Mouse (Mus musculus) CH12.LX (cell line): Measurements from ENCODE around the gene Thrb. TPM values are rescaled to one million over a fixed set of nuclear protein-coding genes. Genes with fewer than 3 reads are reported as not detected.
A peak's percentile ranks its signal among the peaks of the same experiment; 100 is the strongest.

Experiments used
- DNase-seq: peaks from one replicate; pipeline ENCODE4 v3.0.0-alpha.2; 2013; ENCODE audit errors: extremely low read depth
- H3K27ac ChIP-seq: 2 replicates; pipeline ENCODE4 v1.5.1; 2012; ENCODE audit warnings: low read depth, mild to moderate bottlenecking, control low read depth, moderate library complexity; ENCODE audit not compliant: insufficient read depth
- H3K27me3 ChIP-seq: replicated peaks from 2 replicates; pipeline ENCODE3; 2012; ENCODE audit warnings: inconsistent platforms
- H3K36me3 ChIP-seq, 2 experiments: replicated peaks in 1 of 2; 2 replicates each; pipeline versions ENCODE3 to v1.6.1; 2012; ENCODE audit warnings: inconsistent platforms in 1 of 2, low read length in 1 of 2, mild to moderate bottlenecking in 1 of 2, mixed read lengths in 1 of 2, moderate library complexity in 1 of 2; ENCODE audit not compliant: control insufficient read depth in 1 of 2, insufficient read depth in 1 of 2
- H3K4me1 ChIP-seq, 2 experiments: 2 replicates each; pipeline ENCODE4 v1.6.1; 2012; ENCODE audit warnings: inconsistent platforms in 1 of 2, moderate library complexity in 1 of 2; ENCODE audit not compliant: insufficient read depth in 2 of 2, control insufficient read depth in 1 of 2
- H3K4me2 ChIP-seq: 2 replicates; pipeline ENCODE4 v1.6.1; 2012; ENCODE audit warnings: low read depth, mild to moderate bottlenecking, control low read depth; ENCODE audit not compliant: poor library complexity, insufficient read depth, severe bottlenecking
- H3K4me3 ChIP-seq, 3 experiments: fragments of 150-350 bp in 1 of 3; sonication (generic) in 1 of 3; replicated peaks in 1 of 3; 2 replicates each; pipeline versions ENCODE3 to v1.5.1; 2011 to 2012; ENCODE audit warnings: low read depth in 2 of 3, low read length in 2 of 3, mild to moderate bottlenecking in 2 of 3, moderate library complexity in 2 of 3, control low read depth in 1 of 3, improper control_type of control experiment in 1 of 3, inconsistent platforms in 1 of 3, mixed read lengths in 1 of 3; ENCODE audit not compliant: poor library complexity in 1 of 3
- H3K79me2 ChIP-seq: replicated peaks from 2 replicates; pipeline ENCODE4 v1.6.1; 2012; ENCODE audit warnings: mild to moderate bottlenecking, moderate library complexity; ENCODE audit not compliant: control insufficient read depth, poor library complexity, insufficient read depth, severe bottlenecking; ENCODE audit errors: extremely low read depth
- H3K9ac ChIP-seq: 2 replicates; pipeline ENCODE4 v1.6.1; 2012; ENCODE audit warnings: low read depth, mild to moderate bottlenecking, control low read depth, moderate library complexity; ENCODE audit not compliant: insufficient read depth
- H3K9me3 ChIP-seq: replicated peaks from 2 replicates; pipeline ENCODE3; 2012; ENCODE audit warnings: low read length, inconsistent platforms, mixed read lengths
- BHLHE40 ChIP-seq: IDR thresholded peaks from 2 replicates; pipeline ENCODE4 v1.6.1; 2011; ENCODE audit warnings: mild to moderate bottlenecking, low read depth, low read length, improper control_type of control experiment
- CHD1 ChIP-seq: IDR thresholded peaks from 2 replicates; pipeline ENCODE4 v1.6.1; 2012; ENCODE audit warnings: low read depth, low read length, improper control_type of control experiment, inconsistent platforms
- EP300 ChIP-seq: IDR thresholded peaks from 2 replicates; pipeline ENCODE4 v1.6.1; 2011; ENCODE audit warnings: low read length, improper control_type of control experiment
- HCFC1 ChIP-seq: IDR thresholded peaks from 2 replicates; pipeline ENCODE4 v1.6.1; 2012; ENCODE audit warnings: low read depth, mild to moderate bottlenecking, inconsistent platforms, low read length, improper control_type of control experiment
- IRF4 ChIP-seq: IDR thresholded peaks from 2 replicates; pipeline ENCODE4 v1.6.1; 2014; ENCODE audit warnings: low read depth, mild to moderate bottlenecking, inconsistent platforms, low read length, improper control_type of control experiment
- JUN ChIP-seq: IDR thresholded peaks from 2 replicates; pipeline ENCODE4 v1.6.1; 2011; ENCODE audit warnings: low read depth, mild to moderate bottlenecking, low read length, improper control_type of control experiment, moderate library complexity; ENCODE audit not compliant: insufficient read depth
- JUND ChIP-seq: conservative IDR thresholded peaks from 2 replicates; pipeline ENCODE4 v1.6.1; 2011; ENCODE audit warnings: low read depth, low read length, improper control_type of control experiment
- KAT2A ChIP-seq: IDR thresholded peaks from 2 replicates; pipeline ENCODE4 v1.6.1; 2012; ENCODE audit warnings: low read length, improper control_type of control experiment, inconsistent platforms; ENCODE audit not compliant: insufficient replicate concordance
- MAFK ChIP-seq: IDR thresholded peaks from 2 replicates; pipeline ENCODE4 v1.6.1; 2011; ENCODE audit warnings: low read length, improper control_type of control experiment; ENCODE audit not compliant: insufficient replicate concordance
- MEF2A ChIP-seq: IDR thresholded peaks from 2 replicates; pipeline ENCODE4 v1.6.1; 2014; ENCODE audit warnings: low read depth, mild to moderate bottlenecking, inconsistent platforms, low read length, improper control_type of control experiment, borderline replicate concordance
- MXI1 ChIP-seq: IDR thresholded peaks from 2 replicates; pipeline ENCODE4 v1.6.1; 2011; ENCODE audit warnings: mild to moderate bottlenecking, low read depth, low read length, improper control_type of control experiment
- MYC ChIP-seq: IDR thresholded peaks from 2 replicates; pipeline ENCODE4 v1.6.1; 2011; ENCODE audit warnings: low read depth, mild to moderate bottlenecking, improper control_type of control experiment, low read length
- NELFE ChIP-seq: IDR thresholded peaks from 2 replicates; pipeline ENCODE4 v1.6.1; 2011; ENCODE audit warnings: low read depth, low read length, improper control_type of control experiment
- NRF1 ChIP-seq: IDR thresholded peaks from 2 replicates; pipeline ENCODE4 v1.6.1; 2014; ENCODE audit warnings: low read depth, mild to moderate bottlenecking, inconsistent platforms, low read length, improper control_type of control experiment, moderate library complexity
- PAX5 ChIP-seq: IDR thresholded peaks from 2 replicates; pipeline ENCODE4 v1.6.1; 2012; ENCODE audit warnings: low read length, inconsistent platforms, mixed read lengths
- POLR2A ChIP-seq: IDR thresholded peaks from 2 replicates; pipeline ENCODE4 v1.6.1; 2011; ENCODE audit warnings: low read depth, mild to moderate bottlenecking, improper control_type of control experiment, low read length
- POLR2AphosphoS2 ChIP-seq: IDR thresholded peaks from 2 replicates; pipeline ENCODE4 v1.6.1; 2011; ENCODE audit warnings: low read depth, low read length, improper control_type of control experiment
- RAD21 ChIP-seq: IDR thresholded peaks from 2 replicates; pipeline ENCODE4 v1.6.1; 2011; ENCODE audit warnings: low read depth, mild to moderate bottlenecking, low read length, improper control_type of control experiment, moderate library complexity
- SMC3 ChIP-seq: IDR thresholded peaks from 2 replicates; pipeline ENCODE4 v1.6.1; 2011; ENCODE audit warnings: low read depth, low read length, improper control_type of control experiment
- TCF12 ChIP-seq: IDR thresholded peaks from 2 replicates; pipeline ENCODE4 v1.6.1; 2014; ENCODE audit warnings: low read depth, mild to moderate bottlenecking, inconsistent platforms, low read length, improper control_type of control experiment
- UBTF ChIP-seq: IDR thresholded peaks from 2 replicates; pipeline ENCODE4 v1.6.1; 2012; ENCODE audit warnings: low read depth, mild to moderate bottlenecking, inconsistent platforms, low read length, improper control_type of control experiment, moderate library complexity
- USF1 ChIP-seq: IDR thresholded peaks from 2 replicates; pipeline ENCODE4 v1.6.1; 2014; ENCODE audit warnings: low read depth, mild to moderate bottlenecking, inconsistent platforms, low read length, improper control_type of control experiment
- USF2 ChIP-seq: conservative IDR thresholded peaks from 2 replicates; pipeline ENCODE4 v1.6.1; 2011; ENCODE audit warnings: low read depth, low read length, improper control_type of control experiment
- dilution Hi-C: fragments of 300-500 bp; cut with MboI; formaldehyde crosslinking; loops from 2 replicates; pipeline ENCODE4 v1.14.3; 2020; ENCODE audit warnings: low sequenced_read_pairs; ENCODE audit not compliant: extremely low pct_unique_long_range_greater_than_20kb, extremely low pct_ligation_motif_present
- in situ Hi-C: fragments of 300-500 bp; cut with MboI; formaldehyde crosslinking; loops from 3 replicates; pipeline ENCODE4 v1.14.3; 2019; ENCODE audit warnings: low sequenced_read_pairs, low pct_ligation_motif_present, low pct_unique_long_range_greater_than_20kb, mixed read lengths
- polyA plus RNA-seq: library from polyadenylated mRNA; unstranded; fragments of >175 nt; gene quantifications from 2 replicates; pipeline ENCODE4 v1.2.1, GENCODE M21; 2012; ENCODE audit warnings: low read depth; ENCODE audit not compliant: insufficient read length
- total RNA-seq, 2 experiments: library from RNA; depleted of rRNA; stranded (reverse); fragments of 300-350 nt in 1 of 2; fragments of >200 nt in 1 of 2; gene quantifications; 2 replicates each; pipeline ENCODE4 v1.2.3; 2012 to 2014

Thrb gene
- total RNA-seq (2012; rRNA removed) (0.50 and 1.6 TPM in 2 replicates), total RNA-seq (2014; rRNA removed) (0.59 and 0.60 TPM in 2 replicates), polyA plus RNA-seq (0.56 and 0.71 TPM in 2 replicates)

DNA sequence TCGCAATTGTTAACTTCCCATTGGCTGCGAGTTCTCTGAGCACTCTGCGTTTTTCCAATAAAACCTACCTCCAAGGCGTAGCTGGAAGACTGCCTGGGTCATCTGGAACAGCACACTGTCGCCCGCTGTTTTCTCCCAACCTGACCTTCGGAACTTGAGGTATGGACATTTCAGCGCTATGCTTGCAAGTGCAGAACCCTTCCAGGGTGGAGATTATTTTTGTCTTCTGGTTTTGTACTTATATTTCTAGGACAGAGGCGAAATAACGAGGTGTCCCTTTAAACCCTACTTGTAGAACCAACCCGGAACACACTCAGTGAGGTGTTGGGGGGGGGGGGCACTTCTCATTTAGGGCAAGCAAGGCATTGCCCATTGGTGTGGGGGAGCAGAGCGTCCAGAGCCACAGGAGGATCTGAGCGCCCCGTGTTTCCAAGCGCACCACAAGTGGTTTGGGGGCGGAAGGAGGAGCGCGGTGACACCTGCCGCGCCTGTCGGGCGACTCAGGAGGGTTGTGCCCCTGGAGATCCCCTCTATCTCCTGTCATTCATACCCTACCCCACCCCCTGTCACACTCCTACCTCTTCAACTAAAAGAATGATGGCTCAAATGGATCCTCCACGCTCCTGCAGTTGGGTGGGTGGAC is at the start of gene Thrb:
Gene Thrb (plus strand): TSS at position 576 of the 643 bp plus-strand sequence.
- H3K4me1 ChIP-seq, result peaks cover 0 to 8% of the 10 kb centered on the region in 2 experiments; a peak in 2 of 4 replicates
- H3K9ac ChIP-seq, result peak within 1 kb of the TSS; percentile 39
- in situ Hi-C loops (loop anchor here (25.0 kb wide), 1 partner anchor 527 kb away; no protein-coding TSS in a partner anchor), dilution Hi-C loops (no loop called here)
- H3K36me3 ChIP-seq, result no peaks in the 10 kb centered on the region
- no peaks in the 10 kb centered on the region for H3K79me2 ChIP-seq
- peak; percentile 12 for DNase-seq
- H3K4me2 ChIP-seq, result peak within 1 kb of the TSS; percentile 83
- H3K4me3 ChIP-seq, result peak within 1 kb of the TSS; percentile 32 to 67 (median 63)
- TF ChIP-seq MAFK (no peak), SMC3 (no peak), JUND (no peak), PAX5 (no peak), HCFC1 (no peak), JUN (no peak), MEF2A (no peak), TCF12 (no peak), USF2 (no peak), POLR2A (no peak), USF1 (no peak), UBTF (no peak), NELFE (no peak), KAT2A (no peak), MXI1 (no peak), NRF1 (no peak)
- no peak within 1 kb of the TSS for H3K27ac ChIP-seq
- H3K27me3 ChIP-seq, result peaks cover 6% of the 10 kb centered on the region
- no peaks in the 10 kb centered on the region for H3K9me3 ChIP-seq

DNA sequence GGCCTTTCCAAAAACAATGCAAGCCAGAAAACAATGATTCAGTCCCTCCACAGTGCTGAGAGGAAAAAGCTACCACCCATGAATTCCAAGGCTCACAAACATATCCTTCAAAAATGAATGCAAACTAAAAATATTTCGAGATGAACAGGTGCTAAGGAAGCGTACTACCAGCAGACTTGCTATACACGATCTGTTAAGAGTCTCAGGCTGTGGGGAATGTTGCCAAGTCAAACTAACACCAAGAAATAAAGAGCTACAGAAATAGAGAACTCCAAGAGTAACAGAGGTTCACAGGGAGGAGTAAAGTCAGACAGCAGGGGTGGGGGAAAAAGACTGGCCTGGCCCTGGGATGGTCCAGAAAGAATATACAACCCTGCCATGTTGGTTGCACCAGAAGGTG is 38.4 kb upstream of the Thrb start:
- dilution Hi-C loops, result no loop called here
- Histone ChIP-seq H3K9ac (no peak overlapping the region), H3K4me1 (peaks cover 0 to 33% of the 10 kb centered on the region in 2 experiments; a peak in 2 of 4 replicates), H3K79me2 (no peaks in the 10 kb centered on the region), H3K4me3 (no peak overlapping the region)
- TF ChIP-seq JUN, result no peak
- no peak for TF ChIP-seq UBTF
- TF ChIP-seq NELFE, result no peak
- no peak for TF ChIP-seq IRF4
- no peak for TF ChIP-seq EP300
- TF ChIP-seq RAD21, result no peak
- no peak for TF ChIP-seq BHLHE40
- TF ChIP-seq POLR2AphosphoS2, result no peak
- TF ChIP-seq MYC, result no peak
- no peak for TF ChIP-seq CHD1
- TF ChIP-seq, all 38 proteins: peak for 0
- Histone ChIP-seq H3K36me3 (no peaks in the 10 kb centered on the region), H3K4me2 (no peak overlapping the region), H3K27ac (no peak overlapping the region), H3K9me3 (no peaks in the 10 kb centered on the region), H3K27me3 (no peaks in the 10 kb centered on the region)
- in situ Hi-C loops, result no loop called here
- DNase-seq, result no peak
